Mouse (Mus musculus) thymus, adult 18-20 months (tissue): Measurements from ENCODE around the gene Actr2.
"Not testable (repeated sequence)": the region's sequence is repeated elsewhere in the genome, so short reads cannot be mapped to it uniquely, and the experiment has no call there.

Experiments
- DNase-seq, 2 experiments: peaks; one replicate each; pipeline ENCODE4 v3.0.0; 2022; ENCODE audit warnings: mixed read lengths in 2 of 2

The Actr2 gene

GRCm38 (mm10) chr11:20112741-20113480, at the start of gene Actr2:
Gene Actr2 (minus strand): TSS chr11:20112913.
- DNase-seq: peak; percentile 93 to 94

GRCm38 (mm10) chr11:20158879-20159278, 46.2 kb upstream of the Actr2 start:
- no peak for DNase-seq

GRCm38 (mm10) chr11:20153542-20153941, 40.8 kb upstream of the Actr2 start:
- not testable (repeated sequence) for DNase-seq

GRCm38 (mm10) chr11:20152107-20152901, 39.6 kb upstream of the Actr2 start:
- DNase-seq: no peak

- DNase-seq: no peak
Observed at GRCm38 (mm10) chr11:20151290-20151689, 38.6 kb upstream of the Actr2 start.

GRCm38 (mm10) chr11:20149936-20150335, 37.2 kb upstream of the Actr2 start:
- DNase-seq: no peak

GRCm38 (mm10) chr11:20145383-20145782, 32.7 kb upstream of the Actr2 start:
- no peak for DNase-seq

GRCm38 (mm10) chr11:20144536-20145263, 32.0 kb upstream of the Actr2 start:
- no peak for DNase-seq

- not testable (repeated sequence) for DNase-seq
Observed at GRCm38 (mm10) chr11:20143687-20144086, 31.0 kb upstream of the Actr2 start.

GRCm38 (mm10) chr11:20142516-20142915, 29.8 kb upstream of the Actr2 start:
- no peak for DNase-seq

GRCm38 (mm10) chr11:20140286-20140685, 27.6 kb upstream of the Actr2 start:
- DNase-seq: no peak

GRCm38 (mm10) chr11:20139711-20140110, 27.0 kb upstream of the Actr2 start:
- DNase-seq: no peak

- no peak for DNase-seq
Observed at GRCm38 (mm10) chr11:20138498-20139208, 25.9 kb upstream of the Actr2 start.

- no peak for DNase-seq
Observed at GRCm38 (mm10) chr11:20137872-20138271, 25.2 kb upstream of the Actr2 start.

- DNase-seq: no peak
Observed at GRCm38 (mm10) chr11:20136314-20136713, 23.6 kb upstream of the Actr2 start.

- not testable (repeated sequence) for DNase-seq
Observed at GRCm38 (mm10) chr11:20134869-20135268, 22.2 kb upstream of the Actr2 start.

- DNase-seq: no peak
Observed at GRCm38 (mm10) chr11:20133721-20134120, 21.0 kb upstream of the Actr2 start.

- DNase-seq: peak; percentile 32 to 54
Observed at GRCm38 (mm10) chr11:20132955-20133562, 20.3 kb upstream of the Actr2 start.

GRCm38 (mm10) chr11:20126673-20127516, 14.2 kb upstream of the Actr2 start:
- DNase-seq: no peak

GRCm38 (mm10) chr11:20125423-20125822, 12.7 kb upstream of the Actr2 start:
- DNase-seq: no peak

GRCm38 (mm10) chr11:20116701-20117100, 4.0 kb upstream of the Actr2 start:
- DNase-seq: no peak
